Mouse (Mus musculus) liver, embryonic 12.5 days (tissue): Measurements from ENCODE around the gene Kctd20. TPM values are rescaled to one million over a fixed set of nuclear protein-coding genes. Genes with fewer than 3 reads are reported as not detected.
"Not testable (repeated sequence)": the region's sequence is repeated elsewhere in the genome, so short reads cannot be mapped to it uniquely, and the experiment has no call there.

Source experiments
- ATAC-seq: fragments of 200-750 bp; cut with Nextera tagmentation; 2 replicates; pipeline ENCODE4 v1.8.0; 2017; ENCODE audit warnings: moderate number of reproducible peaks, mild to moderate bottlenecking, moderate library complexity
- H3K27ac ChIP-seq: fragments of 300-500 bp; sonication (generic); 2 replicates; pipeline ENCODE4 v1.5.1; 2016; ENCODE audit warnings: mild to moderate bottlenecking
- H3K27me3 ChIP-seq: fragments of 300-500 bp; sonication (generic); replicated peaks from 2 replicates; pipeline ENCODE4 v1.6.1; 2016; ENCODE audit warnings: mild to moderate bottlenecking, moderate library complexity
- H3K36me3 ChIP-seq: fragments of 300-500 bp; sonication (generic); 2 replicates; pipeline ENCODE4 v1.6.1; 2016; ENCODE audit warnings: mild to moderate bottlenecking, moderate library complexity
- H3K4me1 ChIP-seq: fragments of 300-500 bp; sonication (generic); 2 replicates; pipeline ENCODE4 v1.6.1; 2016
- H3K4me2 ChIP-seq: fragments of 300-500 bp; sonication (generic); 2 replicates; pipeline ENCODE4 v1.6.1; 2016; ENCODE audit warnings: mild to moderate bottlenecking, moderate library complexity
- H3K4me3 ChIP-seq: fragments of 300-500 bp; sonication (generic); 2 replicates; pipeline ENCODE4 v1.5.1; 2016; ENCODE audit warnings: mild to moderate bottlenecking, moderate library complexity
- H3K9ac ChIP-seq: fragments of 300-500 bp; sonication (generic); 2 replicates; pipeline ENCODE4 v1.6.1; 2016; ENCODE audit warnings: mild to moderate bottlenecking, moderate library complexity
- H3K9me3 ChIP-seq: fragments of 300-500 bp; sonication (generic); replicated peaks from 2 replicates; pipeline ENCODE4 v1.6.1; 2016; ENCODE audit warnings: mild to moderate bottlenecking, moderate library complexity
- WGBS: fragments of 180-500 bp; shearing (Covaris S2); methylation state at CpG from one replicate; pipeline ENCODE4 v1.1.7; 2016; ENCODE audit not compliant: insufficient replicate concordance; 5-methylcytosine and 5-hydroxymethylcytosine counted together
- polyA plus RNA-seq: library from polyadenylated mRNA; unstranded; fragments of >200 nt; fragmentation: Nextera tagmentation; extraction: Ambion mirVana; gene quantifications from 2 replicates; pipeline ENCODE4 v1.2.1, GENCODE M21; 2016

Gene Kctd20
- polyA plus RNA-seq, 1 experiment from 2014 or later = 87.0 TPM

GRCm38 (mm10) chr17:28990060-28990459 lies 38.3 kb downstream of the Kctd20 start:
- Histone ChIP-seq H3K4me2 (no peak overlapping the region), H3K9ac (no peak overlapping the region), H3K27me3 (no peaks in the 10 kb centered on the region), H3K9me3 (no peaks in the 10 kb centered on the region), H3K27ac (no peak overlapping the region), H3K4me1 (peaks cover 6% of the 10 kb centered on the region; the same call in 1 of the 2 replicates), H3K36me3 (peaks cover 83% of the 10 kb centered on the region), H3K4me3 (no peak overlapping the region)
- WGBS = 74% methylated on average over 4 of the region's 4 CpGs
- ATAC-seq = no peak

- H3K4me3 ChIP-seq = no peak overlapping the region
- H3K9ac ChIP-seq = no peak overlapping the region
- 68% methylated on average over 9 of the region's 9 CpGs for WGBS
- H3K27me3 ChIP-seq = no peaks in the 10 kb centered on the region
- H3K27ac ChIP-seq = peak overlapping the region; percentile 45
- ATAC-seq = no peak
- H3K9me3 ChIP-seq = no peaks in the 10 kb centered on the region
- peaks cover 6% of the 10 kb centered on the region; the same call in 1 of the 2 replicates for H3K4me1 ChIP-seq
- H3K36me3 ChIP-seq = peaks cover 82% of the 10 kb centered on the region
- H3K4me2 ChIP-seq = no peak overlapping the region
Observed at GRCm38 (mm10) chr17:28991286-28991685, 39.5 kb downstream of the Kctd20 start.

GRCm38 (mm10) chr17:28992105-28992504 lies 40.4 kb downstream of the Kctd20 start:
- 83% methylated on average over 7 of the region's 7 CpGs for WGBS
- no peak overlapping the region for H3K27ac ChIP-seq
- no peak overlapping the region for H3K4me3 ChIP-seq

GRCm38 (mm10) chr17:28993004-28993403 lies 41.3 kb downstream of the Kctd20 start:
- not testable (repeated sequence) for ATAC-seq, H3K9ac ChIP-seq
- peaks cover 81% of the 10 kb centered on the region for H3K36me3 ChIP-seq

More at GRCm38 (mm10) chr17:28992105-28992504, 40.4 kb downstream of the Kctd20 start:
- H3K9ac ChIP-seq = no peak overlapping the region
- H3K27me3 ChIP-seq = no peaks in the 10 kb centered on the region
- no peak for ATAC-seq
- H3K9me3 ChIP-seq = no peaks in the 10 kb centered on the region
- peaks cover 6% of the 10 kb centered on the region; the same call in 1 of the 2 replicates for H3K4me1 ChIP-seq
- peaks cover 82% of the 10 kb centered on the region for H3K36me3 ChIP-seq
- no peak overlapping the region for H3K4me2 ChIP-seq

GRCm38 (mm10) chr17:28994615-28995014 lies 42.9 kb downstream of the Kctd20 start:
- Histone ChIP-seq H3K4me3 (no peak overlapping the region), H3K4me1 (peaks cover 6% of the 10 kb centered on the region; the same call in 1 of the 2 replicates), H3K9ac (no peak overlapping the region), H3K9me3 (no peaks in the 10 kb centered on the region), H3K4me2 (no peak overlapping the region), H3K36me3 (peaks cover 82% of the 10 kb centered on the region), H3K27me3 (no peaks in the 10 kb centered on the region), H3K27ac (no peak overlapping the region)
- WGBS = 85% methylated on average over 4 of the region's 4 CpGs
- ATAC-seq = no peak

More at GRCm38 (mm10) chr17:28993004-28993403, 41.3 kb downstream of the Kctd20 start:
- H3K9me3 ChIP-seq, H3K4me2 ChIP-seq, H3K4me1 ChIP-seq, H3K4me3 ChIP-seq, H3K27me3 ChIP-seq, H3K27ac ChIP-seq: not testable (repeated sequence)
- WGBS = 86% methylated on average over 1 of the region's 1 CpGs

- H3K9me3 ChIP-seq = no peaks in the 10 kb centered on the region
- no peak overlapping the region for H3K4me3 ChIP-seq
- ATAC-seq = no peak
- peaks cover 24% of the 10 kb centered on the region for H3K4me1 ChIP-seq
- H3K36me3 ChIP-seq = peaks cover 61% of the 10 kb centered on the region
- H3K27ac ChIP-seq = no peak overlapping the region
- no peak overlapping the region for H3K4me2 ChIP-seq
- H3K9ac ChIP-seq = no peak overlapping the region
- WGBS = 73% methylated on average over 6 of the region's 6 CpGs
- no peaks in the 10 kb centered on the region for H3K27me3 ChIP-seq
Observed at GRCm38 (mm10) chr17:29000465-29000864, 48.7 kb downstream of the Kctd20 start.

GRCm38 (mm10) chr17:29003740-29004139 lies 52.0 kb downstream of the Kctd20 start:
- Histone ChIP-seq H3K4me2 (peak overlapping the region; percentile 6; the same call in 1 of the 2 replicates), H3K9ac (no peak overlapping the region; the same call in 1 of the 2 replicates), H3K4me1 (peaks cover 43% of the 10 kb centered on the region), H3K36me3 (peaks cover 35% of the 10 kb centered on the region), H3K9me3 (no peaks in the 10 kb centered on the region), H3K27me3 (no peaks in the 10 kb centered on the region), H3K4me3 (no peak overlapping the region), H3K27ac (peak overlapping the region; percentile 27; the same call in 1 of the 2 replicates)
- 14% methylated on average over 1 of the region's 1 CpGs for WGBS
- ATAC-seq = no peak

GRCm38 (mm10) chr17:29005002-29005401 lies 53.3 kb downstream of the Kctd20 start:
- Histone ChIP-seq H3K9ac (no peak overlapping the region), H3K36me3 (peaks cover 22% of the 10 kb centered on the region), H3K4me1 (peaks cover 43% of the 10 kb centered on the region), H3K4me2 (peak overlapping the region; percentile 90; the same call in 1 of the 2 replicates), H3K9me3 (no peaks in the 10 kb centered on the region), H3K4me3 (no peak overlapping the region), H3K27me3 (no peaks in the 10 kb centered on the region), H3K27ac (no peak overlapping the region)
- no peak for ATAC-seq
- WGBS = 84% methylated on average over 3 of the region's 3 CpGs

GRCm38 (mm10) chr17:29006812-29007211 lies 55.1 kb downstream of the Kctd20 start:
- Histone ChIP-seq H3K4me2 (peak overlapping the region; percentile 90), H3K36me3 (0 out of 2 replicates have a peak, but pooled peaks cover 10% of the 10 kb centered on the region), H3K9ac (peak overlapping the region; percentile 94), H3K27me3 (no peaks in the 10 kb centered on the region), H3K4me3 (peak overlapping the region; percentile 88), H3K9me3 (no peaks in the 10 kb centered on the region), H3K4me1 (peaks cover 43% of the 10 kb centered on the region), H3K27ac (peak overlapping the region; percentile 88)
- WGBS = 1% methylated on average over 7 of the region's 7 CpGs
- no peak for ATAC-seq

- no peaks in the 10 kb centered on the region for H3K9me3 ChIP-seq
- WGBS = 0% methylated on average over 19 of the region's 19 CpGs
- H3K4me2 ChIP-seq = peak overlapping the region; percentile 90
- ATAC-seq = peak; percentile 41
- peak overlapping the region; percentile 94 for H3K9ac ChIP-seq
- H3K4me1 ChIP-seq = peaks cover 47% of the 10 kb centered on the region
- H3K27ac ChIP-seq = peak overlapping the region; percentile 88
- 0 out of 2 replicates have a peak, but pooled peaks cover 10% of the 10 kb centered on the region for H3K36me3 ChIP-seq
- no peaks in the 10 kb centered on the region for H3K27me3 ChIP-seq
- peak overlapping the region; percentile 88 for H3K4me3 ChIP-seq
Observed at GRCm38 (mm10) chr17:29007243-29007640, 55.5 kb downstream of the Kctd20 start.

- H3K27ac ChIP-seq = peak within 1 kb of the TSS; percentile 88
- peaks cover 45% of the 10 kb centered on the region for H3K4me1 ChIP-seq
- H3K9ac ChIP-seq = peak within 1 kb of the TSS; percentile 94
- under 1% methylated on average over 65 of the region's 65 CpGs for WGBS
- 0 out of 2 replicates have a peak, but pooled peaks cover 10% of the 10 kb centered on the region for H3K36me3 ChIP-seq
- no peaks in the 10 kb centered on the region for H3K27me3 ChIP-seq
- peak; percentile 93 for ATAC-seq
- H3K4me3 ChIP-seq = peak within 1 kb of the TSS; percentile 88
- H3K9me3 ChIP-seq = no peaks in the 10 kb centered on the region
- H3K4me2 ChIP-seq = peak within 1 kb of the TSS; percentile 90
Observed at GRCm38 (mm10) chr17:29007641-29008325, 56.0 kb downstream of the Kctd20 start, which contains the start of gene Stk38. Gene Stk38, minus strand, starts transcription at chr17:29007995.

- peak overlapping the region; percentile 88 for H3K27ac ChIP-seq
- 24% methylated on average over 8 of the region's 8 CpGs for WGBS
- ATAC-seq = no peak
- peak overlapping the region; percentile 90 for H3K4me2 ChIP-seq
- peak overlapping the region; percentile 94 for H3K9ac ChIP-seq
- no peaks in the 10 kb centered on the region for H3K9me3 ChIP-seq
- peak overlapping the region; percentile 88 for H3K4me3 ChIP-seq
- H3K4me1 ChIP-seq = peaks cover 42% of the 10 kb centered on the region
- H3K27me3 ChIP-seq = no peaks in the 10 kb centered on the region
- 0 out of 2 replicates have a peak, but pooled peaks cover 10% of the 10 kb centered on the region for H3K36me3 ChIP-seq
Observed at GRCm38 (mm10) chr17:29008326-29008650, 56.5 kb downstream of the Kctd20 start.
